Mouse (Mus musculus) ovary, adult 18-20 months (tissue): ENCODE results near the gene Tmem243.

ENCODE experiments used
- DNase-seq: peaks from one replicate; pipeline ENCODE4 v3.0.0; 2022; ENCODE audit warnings: low spot score, mixed read lengths

The Tmem243 gene

GRCm38 (mm10) chr5:9100207-9100848 is at the start of gene Tmem243:
Gene Tmem243, plus strand, starts transcription at chr5:9100668.
- peak; percentile 89 for DNase-seq

GRCm38 (mm10) chr5:9056020-9056660 is 44.3 kb upstream of the Tmem243 start:
- DNase-seq, result no peak

GRCm38 (mm10) chr5:9057277-9057879 is 43.1 kb upstream of the Tmem243 start:
- DNase-seq, result peak; percentile 16

- no peak for DNase-seq
These were observed 41.0 kb upstream of the Tmem243 start for GRCm38 (mm10) chr5:9059303-9060023.

- DNase-seq, result no peak
These were observed 40.2 kb upstream of the Tmem243 start for GRCm38 (mm10) chr5:9060228-9060627.

GRCm38 (mm10) chr5:9064217-9064616 is 36.3 kb upstream of the Tmem243 start:
- DNase-seq, result no peak

- DNase-seq, result peak; percentile 69
These were observed 31.6 kb upstream of the Tmem243 start for GRCm38 (mm10) chr5:9068886-9069285.

- DNase-seq, result no peak
These were observed 30.8 kb upstream of the Tmem243 start for GRCm38 (mm10) chr5:9069599-9070209.

- DNase-seq, result no peak
These were observed 29.1 kb upstream of the Tmem243 start for GRCm38 (mm10) chr5:9071360-9071759.

GRCm38 (mm10) chr5:9073177-9073854 is 27.2 kb upstream of the Tmem243 start:
- no peak for DNase-seq

- DNase-seq, result no peak
These were observed 20.5 kb upstream of the Tmem243 start for GRCm38 (mm10) chr5:9079773-9080501.

GRCm38 (mm10) chr5:9086924-9087719 is 13.3 kb upstream of the Tmem243 start:
- no peak for DNase-seq

GRCm38 (mm10) chr5:9090493-9091106 is 9.9 kb upstream of the Tmem243 start:
- DNase-seq, result no peak

GRCm38 (mm10) chr5:9092716-9093115 is 7.8 kb upstream of the Tmem243 start:
- DNase-seq, result no peak

- DNase-seq, result no peak
These were observed 7.0 kb upstream of the Tmem243 start for GRCm38 (mm10) chr5:9093490-9093889.

- peak; percentile 27 for DNase-seq
These were observed 657 bp downstream of the Tmem243 start for GRCm38 (mm10) chr5:9100849-9101801.

- DNase-seq, result no peak
These were observed 2.2 kb downstream of the Tmem243 start for GRCm38 (mm10) chr5:9102696-9103095.

GRCm38 (mm10) chr5:9103958-9104357 is 3.5 kb downstream of the Tmem243 start:
- no peak for DNase-seq

- DNase-seq, result no peak
These were observed 6.3 kb downstream of the Tmem243 start for GRCm38 (mm10) chr5:9106806-9107205.
